8 mouse cellular contexts compared by ENCODE assay signal in genomic region chr11:72411093-72411921, GRCm38 (mm10). TPM values are rescaled to one million over a fixed set of nuclear protein-coding genes. Genes with fewer than 3 reads are reported as not detected.
A peak's percentile ranks its signal among the peaks of the same experiment; 100 is the strongest.
DNase-seq lines count a peak whose midpoint lies in the region; ATAC-seq and TF ChIP-seq lines count a peak whose summit lies in the region.

Gene Smtnl2, minus strand, starts transcription at chr11:72411713.

- ATAC-seq in cerebellum, adult (ENCODE audit: insufficient number of reproducible peaks, low FRiP score, low TSS enrichment), result no peak
- peak; percentile 92 for ATAC-seq in forebrain, embryonic 12.5 days (ENCODE audit: low FRiP score)
- ATAC-seq in heart, embryonic 16.5 days (replicated peaks; ENCODE audit: extremely low read depth, insufficient read depth, low FRiP score), result peak; percentile 85

- no peaks in the 10 kb centered on the region for H3K9me3 ChIP-seq in forebrain, embryonic 12.5 days
- no peaks in the 10 kb centered on the region for H3K9me3 ChIP-seq in heart, embryonic 16.5 days (replicated peaks; ENCODE audit: control insufficient read depth, low read length)

- no peak for TF ChIP-seq CTCF in lung, adult 2 months (IDR thresholded peaks at IDR 0.05; ENCODE audit: insufficient read depth, low read length)
- no peak for TF ChIP-seq CTCF in olfactory bulb, adult 2 months (IDR thresholded peaks at IDR 0.05; ENCODE audit: insufficient read depth, low read depth, low read length)

- no peak within 1 kb of the TSS for H3K27ac ChIP-seq in forebrain, embryonic 12.5 days
- H3K27ac ChIP-seq in heart, embryonic 16.5 days (ENCODE audit: low read length), result peak within 1 kb of the TSS; percentile 89
- H3K27ac ChIP-seq in olfactory bulb, adult 2 months (ENCODE audit: insufficient read depth, low read depth, low read length), result no peak within 1 kb of the TSS

- H3K9ac ChIP-seq in forebrain, embryonic 12.5 days, result peak within 1 kb of the TSS; percentile 56
- H3K9ac ChIP-seq in heart, embryonic 16.5 days (ENCODE audit: low read length), result peak within 1 kb of the TSS; percentile 90

- peaks cover 72% of the 10 kb centered on the region for H3K27me3 ChIP-seq in forebrain, embryonic 12.5 days
- no peaks in the 10 kb centered on the region for H3K27me3 ChIP-seq in heart, embryonic 16.5 days (ENCODE audit: control insufficient read depth, insufficient read depth, low read length)

- TF ChIP-seq POLR2A in lung, adult 2 months (IDR thresholded peaks at IDR 0.05; ENCODE audit: borderline replicate concordance, extremely low read depth, low read depth, low read length), result peak; percentile 79; the same call in 1 of the 2 replicates
- TF ChIP-seq POLR2A in olfactory bulb, adult 2 months (IDR thresholded peaks at IDR 0.05; ENCODE audit: insufficient read depth, low read depth, low read length), result no peak

- no peaks in the 10 kb centered on the region for H3K36me3 ChIP-seq in forebrain, embryonic 12.5 days (replicated peaks)
- no peaks in the 10 kb centered on the region for H3K36me3 ChIP-seq in heart, embryonic 16.5 days (ENCODE audit: control insufficient read depth, insufficient read depth)

- peak within 1 kb of the TSS; percentile 60 for H3K4me3 ChIP-seq in forebrain, embryonic 12.5 days (replicated peaks)
- H3K4me3 ChIP-seq in heart, embryonic 16.5 days (ENCODE audit: low read length), result peak within 1 kb of the TSS; percentile 80
- H3K4me3 ChIP-seq in lung, adult 2 months (replicated peaks; ENCODE audit: extremely low read depth, low read depth, low read length), result peak within 1 kb of the TSS; percentile 83
- H3K4me3 ChIP-seq in olfactory bulb, adult 2 months (ENCODE audit: insufficient read depth, low read depth, low read length), result peak within 1 kb of the TSS; percentile 39

- H3K4me1 ChIP-seq in forebrain, embryonic 12.5 days, result peaks cover 27% of the 10 kb centered on the region
- H3K4me1 ChIP-seq in heart, embryonic 16.5 days (ENCODE audit: control insufficient read depth, insufficient read depth, low read length), result peaks cover 79% of the 10 kb centered on the region
- H3K4me1 ChIP-seq in lung, adult 2 months (ENCODE audit: control insufficient read depth, insufficient read depth, low read length), result peaks cover 2% of the 10 kb centered on the region; the same call in 1 of the 2 replicates
- H3K4me1 ChIP-seq in olfactory bulb, adult 2 months (ENCODE audit: control insufficient read depth, insufficient read depth, low read length), result peaks cover 7% of the 10 kb centered on the region

- under 1% methylated on average over 86 of the region's 86 CpGs for WGBS in forebrain, embryonic 12.5 days
- under 1% methylated on average over 84 of the region's 86 CpGs for WGBS in heart, embryonic 16.5 days
- under 1% methylated on average over 85 of the region's 86 CpGs for WGBS in lung, adult 2 months
- WGBS in olfactory bulb, adult 2 months, result under 1% methylated on average over 78 of the region's 86 CpGs

- H3K4me2 ChIP-seq in forebrain, embryonic 12.5 days, result peak within 1 kb of the TSS; percentile 100
- peak within 1 kb of the TSS; percentile 91 for H3K4me2 ChIP-seq in heart, embryonic 16.5 days (ENCODE audit: low read depth, low read length)

- DNase-seq in cerebellum, postnatal 14 days, result peak; percentile 51 to 67
- peak; percentile 97 for DNase-seq in kidney, postnatal 14 days
- peak; percentile 79 for DNase-seq in lung, adult 2 months
- peak; percentile 12 for DNase-seq in thymus, postnatal 0 days (ENCODE audit: low spot score)

RNA-seq across cellular contexts. Expression of gene Smtnl2, which starts in this region (rescaled TPM):
- 5.2 and 5.5 TPM in 2 replicates for polyA plus RNA-seq in forebrain, embryonic 12.5 days (2016; fragmentation: Nextera tagmentation; extraction: Ambion mirVana)
- polyA plus RNA-seq in heart, embryonic 16.5 days (2015; fragmentation: Nextera tagmentation; extraction: Ambion mirVana), result 115 and 121 TPM in 2 replicates
- polyA plus RNA-seq in lung, adult 2 months (2012; rRNA removed), result 32.1 and 34.5 TPM in 2 replicates
- polyA plus RNA-seq in olfactory bulb, adult 2 months (2012; ENCODE audit: insufficient read depth, insufficient read length, low replicate concordance, missing spikeins), result not detected in 2 replicates
- 3.3 and 4.1 TPM in 2 replicates for polyA plus RNA-seq in thymus, postnatal 0 days (2015; fragmentation: Nextera tagmentation; extraction: Ambion mirVana)

Comparison
In these comparisons a context has a peak if more than half of its experiments do, and no peak if none do; other contexts are left out.
1. DNase-seq: peak in every context shown above with its lines; median percentile 97 in kidney, postnatal 14 days; 79 in lung, adult 2 months; 59 in cerebellum, postnatal 14 days; 12 in thymus, postnatal 0 days.